Comparison of ENCODE assay signal across 19 mouse cellular contexts in genomic region chr7:132345526-132346070, GRCm38 (mm10). TPM values are rescaled to one million over a fixed set of nuclear protein-coding genes. Genes with fewer than 3 reads are reported as not detected.
DNase-seq lines count a peak whose midpoint lies in the region; ATAC-seq and TF ChIP-seq lines count a peak whose summit lies in the region.
"Had no signal": no experiment of that assay in that cellular context is flagged by ENCODE, and none has a peak within 500 bp of the region (broad histone marks: within the 10 kb centered on the region; RNA-seq: fewer than 3 reads in every experiment).

No protein-coding gene starts in this region.

- H3K4me2 ChIP-seq in lung, postnatal 0 days (replicated peaks; ENCODE audit: low read depth, low read length), result no peak overlapping the region
- H3K4me2 ChIP-seq in stomach, embryonic 16.5 days (ENCODE audit: low read depth, low read length), result no peak overlapping the region
- no peak overlapping the region for H3K4me2 ChIP-seq in midbrain, embryonic 14.5 days (ENCODE audit: low read length)
- H3K4me2 ChIP-seq in liver, postnatal 0 days (ENCODE audit: low read depth, low read length), result no peak overlapping the region
- H3K4me2 ChIP-seq: heart, embryonic 15.5 days; kidney, embryonic 15.5 days; liver, embryonic 15.5 days; midbrain, embryonic 13.5 days had no signal

- no peaks in the 10 kb centered on the region for H3K27me3 ChIP-seq in lung, postnatal 0 days (replicated peaks; ENCODE audit: insufficient read depth, low read length)
- H3K27me3 ChIP-seq in stomach, embryonic 16.5 days (ENCODE audit: control insufficient read depth, insufficient read depth, low read length), result no peaks in the 10 kb centered on the region
- no peaks in the 10 kb centered on the region for H3K27me3 ChIP-seq in midbrain, embryonic 14.5 days (ENCODE audit: control insufficient read depth, insufficient read depth, low read length)
- H3K27me3 ChIP-seq in liver, postnatal 0 days (ENCODE audit: insufficient read depth, low read length), result no peaks in the 10 kb centered on the region
- H3K27me3 ChIP-seq: heart, embryonic 15.5 days; kidney, embryonic 15.5 days; liver, embryonic 15.5 days; midbrain, embryonic 13.5 days had no signal

- no peak for TF ChIP-seq CTCF in lung, postnatal 0 days (IDR thresholded peaks at IDR 0.05)
- no peak for TF ChIP-seq CTCF in liver, postnatal 0 days (IDR thresholded peaks at IDR 0.05; ENCODE audit: low read depth)

- peak; percentile 43 for DNase-seq in lung, postnatal 0 days (ENCODE audit: low spot score)
- DNase-seq in lung, postnatal 14 days, result no peak
- DNase-seq in R1 (ENCODE audit: low read depth, low spot score), result peak; percentile 48
- DNase-seq in adrenal gland, postnatal 10 days, result peak; percentile 34
- no peak for DNase-seq in midbrain, embryonic 14.5 days
- no peak for DNase-seq in liver, postnatal 0 days
- DNase-seq: cerebellum, postnatal 14 days; gastrocnemius, adult 2 months; heart, adult 18-20 months; lung, postnatal 4 days; spleen, adult 18-20 months had no signal

- H3K27ac ChIP-seq in lung, postnatal 0 days (ENCODE audit: low read length), result no peak overlapping the region
- no peak overlapping the region for H3K27ac ChIP-seq in stomach, embryonic 16.5 days (ENCODE audit: low read length)
- no peak overlapping the region for H3K27ac ChIP-seq in midbrain, embryonic 14.5 days (replicated peaks; ENCODE audit: low read depth, low read length)
- no peak overlapping the region for H3K27ac ChIP-seq in liver, postnatal 0 days (ENCODE audit: low read depth)
- H3K27ac ChIP-seq: gastrocnemius, adult 2 months; heart, embryonic 15.5 days; kidney, embryonic 15.5 days; liver, embryonic 15.5 days; midbrain, embryonic 13.5 days had no signal

- ATAC-seq in lung, postnatal 0 days, result peak; percentile 39; the same call in 1 of the 2 replicates
- peak; percentile 43; the same call in 1 of the 2 replicates for ATAC-seq in stomach, embryonic 16.5 days (ENCODE audit: insufficient read depth, low FRiP score)
- no peak for ATAC-seq in midbrain, embryonic 14.5 days (ENCODE audit: low FRiP score, low TSS enrichment)
- ATAC-seq in liver, postnatal 0 days, result no peak
- ATAC-seq: activated CD4-positive, CD25-positive, alpha-beta regulatory T cell, adult 4 months; inflammation-experienced regulatory T-cells, adult 6 months; midbrain, embryonic 13.5 days had no signal

- no peak for TF ChIP-seq EP300 in lung, postnatal 0 days (IDR thresholded peaks at IDR 0.05)
- TF ChIP-seq EP300 in liver, postnatal 0 days (IDR thresholded peaks at IDR 0.05; ENCODE audit: low read depth), result no peak

- no peaks in the 10 kb centered on the region for H3K36me3 ChIP-seq in lung, postnatal 0 days (ENCODE audit: insufficient read depth, low read length)
- no peaks in the 10 kb centered on the region for H3K36me3 ChIP-seq in stomach, embryonic 16.5 days (ENCODE audit: control insufficient read depth, insufficient read depth, low read length)
- no peaks in the 10 kb centered on the region for H3K36me3 ChIP-seq in midbrain, embryonic 14.5 days (ENCODE audit: control insufficient read depth, insufficient read depth, low read length)
- H3K36me3 ChIP-seq in liver, postnatal 0 days (replicated peaks; ENCODE audit: insufficient read depth, low read length), result no peaks in the 10 kb centered on the region
- H3K36me3 ChIP-seq: heart, embryonic 15.5 days; kidney, embryonic 15.5 days; liver, embryonic 15.5 days; midbrain, embryonic 13.5 days had no signal

- no peaks in the 10 kb centered on the region for H3K9me3 ChIP-seq in lung, postnatal 0 days (ENCODE audit: low read length)
- H3K9me3 ChIP-seq in stomach, embryonic 16.5 days (replicated peaks; ENCODE audit: control insufficient read depth, low read length), result no peaks in the 10 kb centered on the region
- H3K9me3 ChIP-seq in midbrain, embryonic 14.5 days (ENCODE audit: control insufficient read depth, low read length), result no peaks in the 10 kb centered on the region
- H3K9me3 ChIP-seq in liver, postnatal 0 days (ENCODE audit: low read length), result no peaks in the 10 kb centered on the region
- H3K9me3 ChIP-seq: heart, embryonic 15.5 days; kidney, embryonic 15.5 days; liver, embryonic 15.5 days; midbrain, embryonic 13.5 days had no signal

- no peak overlapping the region for H3K9ac ChIP-seq in lung, postnatal 0 days (replicated peaks; ENCODE audit: low read depth)
- no peak overlapping the region for H3K9ac ChIP-seq in stomach, embryonic 16.5 days (ENCODE audit: low read length)
- H3K9ac ChIP-seq in midbrain, embryonic 14.5 days (replicated peaks; ENCODE audit: low read length), result no peak overlapping the region
- H3K9ac ChIP-seq in liver, postnatal 0 days (replicated peaks), result no peak overlapping the region
- H3K9ac ChIP-seq: heart, embryonic 15.5 days; kidney, embryonic 15.5 days; liver, embryonic 15.5 days; midbrain, embryonic 13.5 days had no signal

- peaks cover 11% of the 10 kb centered on the region; the same call in 1 of the 2 replicates for H3K4me1 ChIP-seq in lung, postnatal 0 days (ENCODE audit: insufficient read depth, low read depth, low read length)
- H3K4me1 ChIP-seq in stomach, embryonic 16.5 days (ENCODE audit: control insufficient read depth, insufficient read depth, low read length), result 0 out of 2 replicates have a peak, but pooled peaks cover 4% of the 10 kb centered on the region
- no peaks in the 10 kb centered on the region for H3K4me1 ChIP-seq in midbrain, embryonic 14.5 days (ENCODE audit: control insufficient read depth, insufficient read depth, low read length)
- peaks cover 6% of the 10 kb centered on the region; the same call in 1 of the 2 replicates for H3K4me1 ChIP-seq in liver, postnatal 0 days (ENCODE audit: insufficient read depth)
- H3K4me1 ChIP-seq: heart, embryonic 15.5 days had no signal

- no peak overlapping the region for H3K4me3 ChIP-seq in lung, postnatal 0 days (ENCODE audit: low read depth, low read length)
- no peak overlapping the region for H3K4me3 ChIP-seq in stomach, embryonic 16.5 days (replicated peaks; ENCODE audit: low read length)
- H3K4me3 ChIP-seq in midbrain, embryonic 14.5 days (replicated peaks; ENCODE audit: low read depth, low read length), result no peak overlapping the region
- H3K4me3 ChIP-seq in liver, postnatal 0 days (ENCODE audit: low read depth, low read length), result no peak overlapping the region
- H3K4me3 ChIP-seq: gastrocnemius, adult 2 months; heart, embryonic 15.5 days; kidney, embryonic 15.5 days; liver, embryonic 15.5 days; midbrain, embryonic 13.5 days; myocyte had no signal

- 66% methylated on average over 5 of the region's 5 CpGs for WGBS in lung, postnatal 0 days
- WGBS in stomach, embryonic 16.5 days, result 69% methylated on average over 5 of the region's 5 CpGs
- WGBS in midbrain, embryonic 14.5 days, result 72% methylated on average over 5 of the region's 5 CpGs
- WGBS in liver, postnatal 0 days (ENCODE audit: insufficient replicate concordance), result 71% methylated on average over 5 of the region's 5 CpGs

RNA-seq across cellular contexts. Expression of gene Chst15, which starts 28.6 kb away (rescaled TPM):
- polyA plus RNA-seq in lung, postnatal 0 days (2015; fragmentation: Nextera tagmentation; extraction: Ambion mirVana), result 13.1 and 14.1 TPM in 2 replicates
- total RNA-seq in adrenal gland, postnatal 10 days (2021), result 10 to 100 TPM; 39.3 to 40.3 TPM
- polyA plus RNA-seq in stomach, embryonic 16.5 days (2015; fragmentation: Nextera tagmentation; extraction: Ambion mirVana), result 24.6 and 25.5 TPM in 2 replicates
- polyA plus RNA-seq in midbrain, embryonic 14.5 days (2014; fragmentation: Nextera tagmentation; extraction: Ambion mirVana), result 13.3 and 17.8 TPM in 2 replicates
- polyA plus RNA-seq in liver, postnatal 0 days (2015; fragmentation: Nextera tagmentation; extraction: Ambion mirVana), result 4.2 and 5.4 TPM in 2 replicates

Comparison
In these comparisons a context has a peak if more than half of its experiments do, and no peak if none do; other contexts are left out.
1. DNase-seq: peak in lung, postnatal 0 days (single experiment), R1 (single experiment) and adrenal gland, postnatal 10 days (single experiment); none in lung, postnatal 14 days (single experiment), midbrain, embryonic 14.5 days (single experiment) and liver, postnatal 0 days (single experiment).
2. ATAC-seq: peak in lung, postnatal 0 days (single experiment) and stomach, embryonic 16.5 days (single experiment); none in midbrain, embryonic 14.5 days (single experiment) and liver, postnatal 0 days (single experiment).